Mouse (Mus musculus) embryo, embryonic 10.5 days (tissue): ENCODE results near the gene Olfr871.
"Not testable (repeated sequence)": the region's sequence is repeated elsewhere in the genome, so short reads cannot be mapped to it uniquely, and the experiment has no call there.

Experiments used
- DNase-seq: peaks from one replicate; pipeline ENCODE4 v3.0.0-alpha.2; 2015; ENCODE audit warnings: low spot score

Olfr871 gene

GRCm38 (mm10) chr9:20211907-20212306 lies at the start of gene Olfr871:
TSS of gene Olfr871 (plus strand) at chr9:20212207.
- no peak for DNase-seq

GRCm38 (mm10) chr9:20173957-20174356 lies 38.0 kb upstream of the Olfr871 start, which contains the start of gene Olfr870:
TSS of gene Olfr870 (minus strand) at chr9:20174057.
- no peak for DNase-seq

- no peak for DNase-seq
These were observed 32.5 kb upstream of the Olfr871 start for GRCm38 (mm10) chr9:20179463-20179862.

DNA sequence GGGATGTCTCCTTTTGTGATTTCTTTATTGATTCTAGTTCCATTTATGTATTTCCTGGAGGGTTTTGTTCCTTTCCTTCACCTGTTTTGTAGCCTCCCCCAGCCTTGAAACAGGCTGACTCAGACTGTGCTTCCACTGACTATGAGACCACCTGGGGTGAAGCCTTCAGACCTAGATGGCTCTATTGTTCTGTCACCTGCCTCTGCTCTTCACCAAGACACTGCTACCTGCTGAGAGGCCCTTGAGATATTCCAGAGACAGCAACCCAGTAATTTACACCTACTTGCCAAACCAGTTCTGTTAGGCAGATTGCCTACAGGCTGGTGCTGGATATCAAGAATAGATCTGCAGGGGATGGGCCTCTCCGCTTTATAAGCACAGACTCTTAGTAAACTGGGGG lies 9.9 kb upstream of the Olfr871 start:
- DNase-seq = peak; percentile 0

GRCm38 (mm10) chr9:20203413-20203984 lies 8.5 kb upstream of the Olfr871 start:
- DNase-seq = not testable (repeated sequence)

DNA sequence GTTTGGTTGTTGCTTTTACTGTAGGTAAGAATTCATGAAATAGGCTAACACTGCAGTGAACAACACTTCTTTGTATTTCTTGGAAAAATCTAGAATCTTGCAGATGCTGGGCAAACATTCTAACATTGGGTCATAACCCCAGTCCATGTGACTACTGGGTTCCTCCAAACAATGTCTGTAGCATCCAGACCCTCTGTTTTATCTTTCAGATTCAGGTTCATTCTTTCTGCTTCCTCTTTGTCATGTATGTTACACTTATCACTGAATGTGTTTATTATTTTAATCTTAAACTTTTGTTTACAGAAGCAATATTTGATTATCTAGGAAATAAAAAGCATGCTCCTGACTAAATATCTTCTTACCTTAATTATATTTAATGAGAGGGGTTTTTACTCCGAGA lies 1.2 kb upstream of the Olfr871 start:
- no peak for DNase-seq

- no peak for DNase-seq
These were observed 530 bp upstream of the Olfr871 start for GRCm38 (mm10) chr9:20211477-20211876.

- DNase-seq = no peak
These were observed 24.8 kb downstream of the Olfr871 start, which contains the start of gene Olfr872 for GRCm38 (mm10) chr9:20236819-20237218. TSS of gene Olfr872 (plus strand) at chr9:20237119.

- no peak for DNase-seq
These were observed 25.4 kb downstream of the Olfr871 start for GRCm38 (mm10) chr9:20237378-20237777.
